Comparison of ENCODE assay signal across 9 mouse cellular contexts in the genomic region with DNA sequence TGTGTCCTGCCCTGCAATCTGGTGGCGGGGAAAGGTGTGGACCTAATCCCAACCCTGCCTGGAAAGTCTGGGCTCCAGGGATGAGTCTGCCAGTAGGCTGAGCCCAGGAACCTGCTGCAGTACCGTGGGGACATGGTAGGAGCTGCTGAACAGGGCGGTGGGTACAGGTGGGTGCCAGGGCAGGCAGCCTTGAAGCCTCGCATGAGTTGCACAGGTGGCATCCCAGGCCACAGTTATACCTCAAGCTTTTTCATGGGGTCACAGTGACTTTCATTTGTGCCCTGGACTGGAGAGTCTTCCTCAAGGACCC. TPM values are rescaled to one million over a fixed set of nuclear protein-coding genes. Genes with fewer than 3 reads are reported as not detected.
DNase-seq lines count a peak whose midpoint lies in the region; ATAC-seq and TF ChIP-seq lines count a peak whose summit lies in the region.
"Had no signal": no experiment of that assay in that cellular context is flagged by ENCODE, and none has a peak within 500 bp of the region (broad histone marks: within the 10 kb centered on the region; RNA-seq: fewer than 3 reads in every experiment).

No protein-coding gene starts in this region.

- WGBS in heart, adult 2 months: 42% methylated on average over 4 of the region's 4 CpGs
- WGBS in neural tube, embryonic 11.5 days: 50% methylated on average over 4 of the region's 4 CpGs
- 32% methylated on average over 4 of the region's 4 CpGs for WGBS in limb, embryonic 15.5 days
- WGBS in stomach, postnatal 0 days: 31% methylated on average over 4 of the region's 4 CpGs

- H3K27me3 ChIP-seq in heart, adult 2 months (ENCODE audit: control insufficient read depth, insufficient read depth, low read length): no peaks in the 10 kb centered on the region
- no peaks in the 10 kb centered on the region for H3K27me3 ChIP-seq in neural tube, embryonic 11.5 days (ENCODE audit: control insufficient read depth, insufficient read depth, low read length)
- no peaks in the 10 kb centered on the region for H3K27me3 ChIP-seq in limb, embryonic 15.5 days
- H3K27me3 ChIP-seq in stomach, postnatal 0 days (ENCODE audit: control insufficient read depth, insufficient read depth, low read length): no peaks in the 10 kb centered on the region

- intact Hi-C loops in heart, adult 2 months (cut with DNase I): no loop called here
- intact Hi-C loops in heart, postnatal 36 days (cut with DNase I): no loop called here

- TF ChIP-seq CTCF in heart, adult 2 months (IDR thresholded peaks at IDR 0.05): no peak
- TF ChIP-seq CTCF in stomach, postnatal 0 days (IDR thresholded peaks at IDR 0.05; ENCODE audit: low read depth): no peak; the same call in 1 of the 2 replicates

- H3K9ac ChIP-seq in heart, adult 2 months (ENCODE audit: low read depth, low read length): peak overlapping the region; percentile 12
- peak overlapping the region; percentile 22; the same call in 1 of the 2 replicates for H3K9ac ChIP-seq in neural tube, embryonic 11.5 days (ENCODE audit: low read length)
- peak overlapping the region; percentile 34 for H3K9ac ChIP-seq in limb, embryonic 15.5 days
- H3K9ac ChIP-seq in stomach, postnatal 0 days (ENCODE audit: low read length): peak overlapping the region; percentile 56; the same call in 1 of the 2 replicates

- DNase-seq in heart, adult 2 months: no peak
- no peak for DNase-seq in heart, postnatal 36 days
- DNase-seq in neural tube, embryonic 11.5 days (ENCODE audit: low spot score): no peak
- no peak for DNase-seq in neural tube, embryonic 10.5 days (ENCODE audit: extremely low spot score, low spot score)
- no peak for DNase-seq in stomach, postnatal 0 days (ENCODE audit: low spot score)
- DNase-seq in spleen, adult 18-20 months: no peak
- no peak for DNase-seq in frontal cortex, postnatal 25 days (ENCODE audit: low spot score in 2 of 2)

- H3K36me3 ChIP-seq in heart, adult 2 months (ENCODE audit: control insufficient read depth, insufficient read depth, low read length): no peaks in the 10 kb centered on the region
- no peaks in the 10 kb centered on the region for H3K36me3 ChIP-seq in neural tube, embryonic 11.5 days (ENCODE audit: control insufficient read depth, insufficient read depth, low read length)
- no peaks in the 10 kb centered on the region for H3K36me3 ChIP-seq in limb, embryonic 15.5 days
- no peaks in the 10 kb centered on the region for H3K36me3 ChIP-seq in stomach, postnatal 0 days (ENCODE audit: control insufficient read depth, insufficient read depth, low read length)

- ATAC-seq in neural tube, embryonic 11.5 days (ENCODE audit: insufficient read depth, low FRiP score, low TSS enrichment): 0 out of 2 replicates have a peak, but pooled peaks have one; percentile 13
- ATAC-seq in limb, embryonic 15.5 days (ENCODE audit: insufficient number of reproducible peaks, low FRiP score, low TSS enrichment, low read depth): peak; percentile 37; the same call in 1 of the 2 replicates
- peak; percentile 45; the same call in 1 of the 2 replicates for ATAC-seq in stomach, postnatal 0 days (ENCODE audit: low FRiP score, low TSS enrichment)

- TF ChIP-seq POLR2A in heart, adult 2 months (IDR thresholded peaks at IDR 0.05; ENCODE audit: insufficient read depth, low read depth, low read length): no peak

- no peak for TF ChIP-seq EP300 in heart, adult 2 months (IDR thresholded peaks at IDR 0.05; ENCODE audit: insufficient read depth, low read depth, low read length)
- TF ChIP-seq EP300 in stomach, postnatal 0 days (optimal IDR thresholded peaks at IDR 0.05): no peak

- no peaks in the 10 kb centered on the region for H3K9me3 ChIP-seq in neural tube, embryonic 11.5 days (ENCODE audit: control insufficient read depth, low read length)
- H3K9me3 ChIP-seq in limb, embryonic 15.5 days: no peaks in the 10 kb centered on the region
- no peaks in the 10 kb centered on the region for H3K9me3 ChIP-seq in stomach, postnatal 0 days (ENCODE audit: control insufficient read depth, low read length)

- peak overlapping the region; percentile 21; the same call in 1 of the 2 replicates for H3K4me3 ChIP-seq in heart, adult 2 months
- no peak overlapping the region for H3K4me3 ChIP-seq in neural tube, embryonic 11.5 days (ENCODE audit: low read depth, low read length)
- peak overlapping the region; percentile 41 for H3K4me3 ChIP-seq in limb, embryonic 15.5 days
- H3K4me3 ChIP-seq in stomach, postnatal 0 days (ENCODE audit: low read depth, low read length): peak overlapping the region; percentile 41

- H3K27ac ChIP-seq in heart, adult 2 months: peak overlapping the region; percentile 41
- H3K27ac ChIP-seq in neural tube, embryonic 11.5 days (ENCODE audit: low read depth, low read length): no peak overlapping the region
- H3K27ac ChIP-seq in limb, embryonic 15.5 days: peak overlapping the region; percentile 87
- peak overlapping the region; percentile 82 for H3K27ac ChIP-seq in stomach, postnatal 0 days (replicated peaks)

- H3K4me1 ChIP-seq in heart, adult 2 months (ENCODE audit: control insufficient read depth, insufficient read depth, low read length): peaks cover 3% of the 10 kb centered on the region; the same call in 1 of the 2 replicates
- no peaks in the 10 kb centered on the region; the same call in 1 of the 2 replicates for H3K4me1 ChIP-seq in neural tube, embryonic 11.5 days (ENCODE audit: control insufficient read depth, insufficient read depth, low read length)
- peaks cover 42% of the 10 kb centered on the region for H3K4me1 ChIP-seq in limb, embryonic 15.5 days
- peaks cover 2% of the 10 kb centered on the region for H3K4me1 ChIP-seq in stomach, postnatal 0 days (replicated peaks; ENCODE audit: control insufficient read depth, insufficient read depth)

- H3K79me2 ChIP-seq in heart, adult 2 months (replicated peaks; ENCODE audit: control insufficient read depth, insufficient read depth, low read length): no peaks in the 10 kb centered on the region

- H3K4me2 ChIP-seq in neural tube, embryonic 11.5 days (ENCODE audit: low read depth): no peak overlapping the region
- H3K4me2 ChIP-seq in limb, embryonic 15.5 days: peak overlapping the region; percentile 53
- H3K4me2 ChIP-seq in stomach, postnatal 0 days (replicated peaks; ENCODE audit: low read depth): peak overlapping the region; percentile 61

RNA-seq across cellular contexts. Expression of gene Fam198a, which starts 0.3 kb away (rescaled TPM):
- total RNA-seq in heart, adult 2 months (2021): under 1 TPM; 0.42 to 0.96 TPM
- 1.5 and 2.2 TPM in 2 replicates for polyA plus RNA-seq in heart, adult 2 months (2012; rRNA removed)
- total RNA-seq in heart, postnatal 36 days (2021): 1 to 10 TPM in 1 of 2 experiments, under 1 TPM in 1; 0.95 to 1.8 TPM
- 0.66 and 0.81 TPM in 2 replicates for polyA plus RNA-seq in neural tube, embryonic 11.5 days (2014; fragmentation: Nextera tagmentation; extraction: Ambion mirVana)
- polyA plus RNA-seq in limb, embryonic 15.5 days (2015; fragmentation: Nextera tagmentation; extraction: Ambion mirVana): 7.6 and 10.0 TPM in 2 replicates
- polyA plus RNA-seq in stomach, postnatal 0 days (2015; fragmentation: Nextera tagmentation; extraction: Ambion mirVana): 2.7 and 2.8 TPM in 2 replicates

RNA-seq across cellular contexts. Expression of gene Cyp8b1, which starts 35.0 kb away (rescaled TPM):
- not detected for total RNA-seq in heart, adult 2 months (2021)
- polyA plus RNA-seq in heart, adult 2 months (2012; rRNA removed): 0.06 and 0.15 TPM in 2 replicates
- total RNA-seq in heart, postnatal 36 days (2021): not detected
- polyA plus RNA-seq in neural tube, embryonic 11.5 days (2014; fragmentation: Nextera tagmentation; extraction: Ambion mirVana): not detected in 2 replicates
- not detected in 2 replicates for polyA plus RNA-seq in limb, embryonic 15.5 days (2015; fragmentation: Nextera tagmentation; extraction: Ambion mirVana)
- polyA plus RNA-seq in stomach, postnatal 0 days (2015; fragmentation: Nextera tagmentation; extraction: Ambion mirVana): 0.85 and 1.2 TPM in 2 replicates
- total RNA-seq: layer of hippocampus, postnatal 25 days had no signal

RNA-seq across cellular contexts. Expression of gene Pomgnt2, which starts 45.8 kb away (rescaled TPM):
- 10 to 100 TPM; 14.0 to 15.3 TPM for total RNA-seq in heart, adult 2 months (2021)
- polyA plus RNA-seq in heart, adult 2 months (2012; rRNA removed): 21.0 and 21.4 TPM in 2 replicates
- 10 to 100 TPM; 10.6 to 14.9 TPM for total RNA-seq in heart, postnatal 36 days (2021)
- polyA plus RNA-seq in neural tube, embryonic 11.5 days (2014; fragmentation: Nextera tagmentation; extraction: Ambion mirVana): 12.2 and 13.3 TPM in 2 replicates
- polyA plus RNA-seq in limb, embryonic 15.5 days (2015; fragmentation: Nextera tagmentation; extraction: Ambion mirVana): 20.5 and 20.7 TPM in 2 replicates
- polyA plus RNA-seq in stomach, postnatal 0 days (2015; fragmentation: Nextera tagmentation; extraction: Ambion mirVana): 6.6 and 7.3 TPM in 2 replicates

RNA-seq across cellular contexts. Expression of gene Ackr2, which starts 52.9 kb away (rescaled TPM):
- total RNA-seq in heart, adult 2 months (2021): 1 to 10 TPM in 1 of 2 experiments, under 1 TPM in 1; 0.84 to 2.4 TPM
- polyA plus RNA-seq in heart, adult 2 months (2012; rRNA removed): 3.1 and 3.5 TPM in 2 replicates
- 1 to 10 TPM; 1.6 to 1.9 TPM for total RNA-seq in heart, postnatal 36 days (2021)
- 0.58 and 1.1 TPM in 2 replicates for polyA plus RNA-seq in neural tube, embryonic 11.5 days (2014; fragmentation: Nextera tagmentation; extraction: Ambion mirVana)
- 0.51 and 0.92 TPM in 2 replicates for polyA plus RNA-seq in limb, embryonic 15.5 days (2015; fragmentation: Nextera tagmentation; extraction: Ambion mirVana)
- polyA plus RNA-seq in stomach, postnatal 0 days (2015; fragmentation: Nextera tagmentation; extraction: Ambion mirVana): 0.28 and 0.35 TPM in 2 replicates
